Mouse (Mus musculus) CH12.LX (cell line): ENCODE results near the gene Arl6ip5. TPM values are rescaled to one million over a fixed set of nuclear protein-coding genes. Genes with fewer than 3 reads are reported as not detected.
A peak's percentile ranks its signal among the peaks of the same experiment; 100 is the strongest.

Experiments
- DNase-seq: peaks from one replicate; pipeline ENCODE4 v3.0.0-alpha.2; 2013; ENCODE audit errors: extremely low read depth
- H3K27ac ChIP-seq: 2 replicates; pipeline ENCODE4 v1.5.1; 2012; ENCODE audit warnings: low read depth, mild to moderate bottlenecking, control low read depth, moderate library complexity; ENCODE audit not compliant: insufficient read depth
- H3K27me3 ChIP-seq: replicated peaks from 2 replicates; pipeline ENCODE3; 2012; ENCODE audit warnings: inconsistent platforms
- H3K36me3 ChIP-seq, 2 experiments: replicated peaks in 1 of 2; 2 replicates each; pipeline versions ENCODE3 to v1.6.1; 2012; ENCODE audit warnings: inconsistent platforms in 1 of 2, low read length in 1 of 2, mild to moderate bottlenecking in 1 of 2, mixed read lengths in 1 of 2, moderate library complexity in 1 of 2; ENCODE audit not compliant: control insufficient read depth in 1 of 2, insufficient read depth in 1 of 2
- H3K4me1 ChIP-seq, 2 experiments: 2 replicates each; pipeline ENCODE4 v1.6.1; 2012; ENCODE audit warnings: inconsistent platforms in 1 of 2, moderate library complexity in 1 of 2; ENCODE audit not compliant: insufficient read depth in 2 of 2, control insufficient read depth in 1 of 2
- H3K4me2 ChIP-seq: 2 replicates; pipeline ENCODE4 v1.6.1; 2012; ENCODE audit warnings: low read depth, mild to moderate bottlenecking, control low read depth; ENCODE audit not compliant: poor library complexity, insufficient read depth, severe bottlenecking
- H3K4me3 ChIP-seq, 3 experiments: fragments of 150-350 bp in 1 of 3; sonication (generic) in 1 of 3; replicated peaks in 1 of 3; 2 replicates each; pipeline versions ENCODE3 to v1.5.1; 2011 to 2012; ENCODE audit warnings: low read depth in 2 of 3, low read length in 2 of 3, mild to moderate bottlenecking in 2 of 3, moderate library complexity in 2 of 3, control low read depth in 1 of 3, improper control_type of control experiment in 1 of 3, inconsistent platforms in 1 of 3, mixed read lengths in 1 of 3; ENCODE audit not compliant: poor library complexity in 1 of 3
- H3K79me2 ChIP-seq: replicated peaks from 2 replicates; pipeline ENCODE4 v1.6.1; 2012; ENCODE audit warnings: mild to moderate bottlenecking, moderate library complexity; ENCODE audit not compliant: control insufficient read depth, poor library complexity, insufficient read depth, severe bottlenecking; ENCODE audit errors: extremely low read depth
- H3K9ac ChIP-seq: 2 replicates; pipeline ENCODE4 v1.6.1; 2012; ENCODE audit warnings: low read depth, mild to moderate bottlenecking, control low read depth, moderate library complexity; ENCODE audit not compliant: insufficient read depth
- H3K9me3 ChIP-seq: replicated peaks from 2 replicates; pipeline ENCODE3; 2012; ENCODE audit warnings: low read length, inconsistent platforms, mixed read lengths
- BHLHE40 ChIP-seq: IDR thresholded peaks from 2 replicates; pipeline ENCODE4 v1.6.1; 2011; ENCODE audit warnings: mild to moderate bottlenecking, low read depth, low read length, improper control_type of control experiment
- CHD2 ChIP-seq: IDR thresholded peaks from 2 replicates; pipeline ENCODE4 v1.6.1; 2011; ENCODE audit warnings: low read length, improper control_type of control experiment
- HCFC1 ChIP-seq: IDR thresholded peaks from 2 replicates; pipeline ENCODE4 v1.6.1; 2012; ENCODE audit warnings: low read depth, mild to moderate bottlenecking, inconsistent platforms, low read length, improper control_type of control experiment
- MAFK ChIP-seq: IDR thresholded peaks from 2 replicates; pipeline ENCODE4 v1.6.1; 2011; ENCODE audit warnings: low read length, improper control_type of control experiment; ENCODE audit not compliant: insufficient replicate concordance
- MAX ChIP-seq: IDR thresholded peaks from 2 replicates; pipeline ENCODE4 v1.6.1; 2011; ENCODE audit warnings: low read length, improper control_type of control experiment
- MAZ ChIP-seq: IDR thresholded peaks from 2 replicates; pipeline ENCODE4 v1.6.1; 2012; ENCODE audit warnings: low read depth, mild to moderate bottlenecking, inconsistent platforms, low read length, improper control_type of control experiment, moderate library complexity
- MYC ChIP-seq: IDR thresholded peaks from 2 replicates; pipeline ENCODE4 v1.6.1; 2011; ENCODE audit warnings: low read depth, mild to moderate bottlenecking, improper control_type of control experiment, low read length
- NELFE ChIP-seq: IDR thresholded peaks from 2 replicates; pipeline ENCODE4 v1.6.1; 2011; ENCODE audit warnings: low read depth, low read length, improper control_type of control experiment
- PAX5 ChIP-seq: IDR thresholded peaks from 2 replicates; pipeline ENCODE4 v1.6.1; 2012; ENCODE audit warnings: low read length, inconsistent platforms, mixed read lengths
- POLR2A ChIP-seq: IDR thresholded peaks from 2 replicates; pipeline ENCODE4 v1.6.1; 2011; ENCODE audit warnings: low read depth, mild to moderate bottlenecking, improper control_type of control experiment, low read length
- RAD21 ChIP-seq: IDR thresholded peaks from 2 replicates; pipeline ENCODE4 v1.6.1; 2011; ENCODE audit warnings: low read depth, mild to moderate bottlenecking, low read length, improper control_type of control experiment, moderate library complexity
- RCOR1 ChIP-seq: conservative IDR thresholded peaks from 2 replicates; pipeline ENCODE4 v1.6.1; 2012; ENCODE audit warnings: low read depth, mild to moderate bottlenecking, inconsistent platforms, low read length, improper control_type of control experiment
- SMC3 ChIP-seq: IDR thresholded peaks from 2 replicates; pipeline ENCODE4 v1.6.1; 2011; ENCODE audit warnings: low read depth, low read length, improper control_type of control experiment
- TBP ChIP-seq: conservative IDR thresholded peaks from 2 replicates; pipeline ENCODE4 v1.6.1; 2011; ENCODE audit warnings: low read depth, low read length, improper control_type of control experiment
- TCF12 ChIP-seq: IDR thresholded peaks from 2 replicates; pipeline ENCODE4 v1.6.1; 2014; ENCODE audit warnings: low read depth, mild to moderate bottlenecking, inconsistent platforms, low read length, improper control_type of control experiment
- UBTF ChIP-seq: IDR thresholded peaks from 2 replicates; pipeline ENCODE4 v1.6.1; 2012; ENCODE audit warnings: low read depth, mild to moderate bottlenecking, inconsistent platforms, low read length, improper control_type of control experiment, moderate library complexity
- USF1 ChIP-seq: IDR thresholded peaks from 2 replicates; pipeline ENCODE4 v1.6.1; 2014; ENCODE audit warnings: low read depth, mild to moderate bottlenecking, inconsistent platforms, low read length, improper control_type of control experiment
- USF2 ChIP-seq: conservative IDR thresholded peaks from 2 replicates; pipeline ENCODE4 v1.6.1; 2011; ENCODE audit warnings: low read depth, low read length, improper control_type of control experiment
- ZNF384 ChIP-seq: IDR thresholded peaks from 2 replicates; pipeline ENCODE4 v1.6.1; 2012; ENCODE audit warnings: low read depth, low read length, improper control_type of control experiment, inconsistent platforms
- dilution Hi-C: fragments of 300-500 bp; cut with MboI; formaldehyde crosslinking; loops from 2 replicates; pipeline ENCODE4 v1.14.3; 2020; ENCODE audit warnings: low sequenced_read_pairs; ENCODE audit not compliant: extremely low pct_unique_long_range_greater_than_20kb, extremely low pct_ligation_motif_present
- in situ Hi-C: fragments of 300-500 bp; cut with MboI; formaldehyde crosslinking; loops from 3 replicates; pipeline ENCODE4 v1.14.3; 2019; ENCODE audit warnings: low sequenced_read_pairs, low pct_ligation_motif_present, low pct_unique_long_range_greater_than_20kb, mixed read lengths
- polyA plus RNA-seq: library from polyadenylated mRNA; unstranded; fragments of >175 nt; gene quantifications from 2 replicates; pipeline ENCODE4 v1.2.1, GENCODE M21; 2012; ENCODE audit warnings: low read depth; ENCODE audit not compliant: insufficient read length
- total RNA-seq, 2 experiments: library from RNA; depleted of rRNA; stranded (reverse); fragments of 300-350 nt in 1 of 2; fragments of >200 nt in 1 of 2; gene quantifications; 2 replicates each; pipeline ENCODE4 v1.2.3; 2012 to 2014

Gene Arl6ip5
- total and polyA plus RNA-seq, 3 experiments: 43.6 to 135 (median 118) TPM

DNA sequence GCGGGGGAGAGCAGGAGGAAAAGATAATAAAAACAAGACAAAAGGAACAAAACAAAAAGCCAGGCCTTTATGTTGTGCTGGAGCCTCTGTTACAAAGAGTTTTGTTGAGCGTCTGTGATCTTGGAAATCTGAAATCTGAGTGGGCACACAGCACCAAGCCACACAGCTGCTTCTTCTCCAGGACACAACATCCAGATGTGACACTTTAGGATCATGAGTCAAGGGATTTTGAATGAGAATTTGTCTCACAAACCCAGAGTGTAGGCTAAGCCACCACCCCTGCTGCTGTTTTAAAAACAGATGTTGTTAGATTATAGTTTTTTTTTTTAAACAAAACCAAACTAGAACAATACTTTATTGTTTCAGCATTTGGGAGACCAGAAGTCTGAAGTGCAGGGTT is 61.9 kb downstream of the Arl6ip5 start:
- dilution Hi-C loops: no loop called here

DNA sequence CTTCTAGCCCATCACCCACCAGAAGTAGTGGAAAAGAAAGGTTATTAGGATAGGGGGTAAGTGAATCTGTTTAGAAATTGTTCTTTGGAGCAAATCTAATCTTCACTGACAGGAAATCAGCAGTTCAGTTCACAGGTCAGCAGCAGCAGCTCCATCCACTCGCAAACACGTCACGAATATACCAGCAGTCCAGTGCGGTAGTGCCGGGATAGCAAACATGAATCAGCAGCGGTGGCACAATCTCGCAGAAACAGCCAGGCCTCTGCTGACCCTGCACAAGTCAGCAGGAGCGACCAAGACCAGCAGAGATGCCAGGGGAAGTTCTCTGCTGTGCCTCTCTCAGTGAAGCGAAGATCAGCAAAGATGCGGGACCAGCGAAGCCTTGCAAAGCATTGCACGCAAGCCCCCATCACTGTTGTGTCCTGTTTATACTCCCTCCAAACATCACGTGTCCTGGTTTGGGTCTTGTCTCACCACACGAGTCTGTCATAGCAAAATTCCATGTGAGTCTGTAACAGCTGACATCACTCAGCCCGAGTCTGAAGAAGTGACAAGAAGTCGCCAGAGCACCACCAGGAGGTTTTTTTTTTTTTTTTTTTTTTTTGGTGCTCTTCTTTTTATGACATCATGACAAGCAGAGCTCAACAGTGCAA is 62.7 kb downstream of the Arl6ip5 start:
- Histone ChIP-seq H3K79me2 (no peaks in the 10 kb centered on the region), H3K4me1 (peaks cover 6 to 7% of the 10 kb centered on the region in 2 experiments; a peak in 3 of 4 replicates), H3K36me3 (no peaks in the 10 kb centered on the region), H3K27me3 (no peaks in the 10 kb centered on the region), H3K4me3 (no peak overlapping the region), H3K27ac (no peak overlapping the region), H3K4me2 (no peak overlapping the region), H3K9ac (no peak overlapping the region), H3K9me3 (no peaks in the 10 kb centered on the region)
- peak; percentile 43 for TF ChIP-seq ZNF384
- TF ChIP-seq PAX5: no peak
- no peak for DNase-seq
- in situ Hi-C loops: loop anchor here (10.0 to 25.0 kb wide), 2 partner anchors 252 to 464 kb away; no protein-coding TSS in a partner anchor
- dilution Hi-C loops: no loop called here

More for the DNA sequence above, 61.9 kb downstream of the Arl6ip5 start:
- no peak for DNase-seq
- Histone ChIP-seq H3K9me3 (no peaks in the 10 kb centered on the region), H3K9ac (no peak overlapping the region), H3K4me2 (no peak overlapping the region), H3K36me3 (no peaks in the 10 kb centered on the region), H3K27ac (no peak overlapping the region), H3K27me3 (no peaks in the 10 kb centered on the region), H3K4me1 (peaks cover 3 to 7% of the 10 kb centered on the region in 2 experiments; a peak in 2 of 4 replicates)
- in situ Hi-C loops: loop anchor here (10.0 to 25.0 kb wide), 2 partner anchors 252 to 465 kb away; no protein-coding TSS in a partner anchor
- TF ChIP-seq BHLHE40 (no peak), CHD2 (no peak), MAFK (no peak), MAZ (no peak)
- TF ChIP-seq, all 38 proteins: peak for 0
- no peak overlapping the region for H3K4me3 ChIP-seq
- H3K79me2 ChIP-seq: no peaks in the 10 kb centered on the region

DNA sequence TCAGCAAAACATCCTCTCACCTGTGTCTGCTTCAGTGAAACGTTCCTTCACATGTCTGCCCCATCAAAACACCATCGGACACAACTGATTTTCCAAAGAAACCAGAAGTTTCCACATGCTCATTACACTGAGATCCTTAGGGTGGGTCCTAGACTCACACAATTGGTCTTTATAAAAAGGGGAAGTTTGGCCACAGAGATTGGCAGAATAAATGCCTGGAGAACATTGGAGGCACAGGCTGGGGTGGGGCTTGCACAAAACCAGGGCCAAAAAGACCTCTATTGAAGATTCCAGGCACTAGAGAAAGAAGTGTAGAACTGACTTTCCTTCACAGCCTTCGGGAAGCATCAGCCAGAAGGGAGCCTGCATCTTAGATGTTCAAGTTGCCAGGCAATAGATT is 63.3 kb downstream of the Arl6ip5 start:
- Histone ChIP-seq H3K27ac (no peak overlapping the region), H3K9me3 (no peaks in the 10 kb centered on the region), H3K9ac (no peak overlapping the region), H3K27me3 (no peaks in the 10 kb centered on the region), H3K36me3 (no peaks in the 10 kb centered on the region), H3K4me1 (peaks cover 7 to 10% of the 10 kb centered on the region in 2 experiments; a peak in 3 of 4 replicates), H3K4me3 (no peak overlapping the region), H3K4me2 (no peak overlapping the region), H3K79me2 (no peaks in the 10 kb centered on the region)
- no peak for DNase-seq
- no peak for TF ChIP-seq USF1
- TF ChIP-seq POLR2A: no peak
- no peak for TF ChIP-seq RAD21
- no peak for TF ChIP-seq MAX
- TF ChIP-seq MYC: no peak
- no peak for TF ChIP-seq PAX5
- no peak for TF ChIP-seq UBTF
- TF ChIP-seq TBP: no peak
- no peak for TF ChIP-seq HCFC1
- TF ChIP-seq TCF12: no peak
- TF ChIP-seq USF2: no peak
- no peak for TF ChIP-seq MAZ
- TF ChIP-seq RCOR1: no peak
- TF ChIP-seq NELFE: no peak
- no peak for TF ChIP-seq SMC3
- in situ Hi-C loops (loop anchor here (10.0 to 25.0 kb wide), 2 partner anchors 251 to 464 kb away; no protein-coding TSS in a partner anchor), dilution Hi-C loops (no loop called here)
